8 mouse cellular contexts compared by ENCODE assay signal in genomic region chr16:38941275-38941674, GRCm38 (mm10). TPM values are rescaled to one million over a fixed set of nuclear protein-coding genes. Genes with fewer than 3 reads are reported as not detected.
DNase-seq lines count a peak whose midpoint lies in the region; ATAC-seq and TF ChIP-seq lines count a peak whose summit lies in the region.

No protein-coding gene starts in this region.

- H3K4me3 ChIP-seq in embryonic facial prominence, embryonic 14.5 days (ENCODE audit: low read depth, low read length) = no peak overlapping the region
- no peak overlapping the region for H3K4me3 ChIP-seq in midbrain, embryonic 15.5 days
- H3K4me3 ChIP-seq in heart, embryonic 10.5 days = no peak overlapping the region

- no peak overlapping the region for H3K27ac ChIP-seq in embryonic facial prominence, embryonic 14.5 days (replicated peaks; ENCODE audit: low read depth, low read length)
- H3K27ac ChIP-seq in midbrain, embryonic 15.5 days = no peak overlapping the region
- H3K27ac ChIP-seq in heart, embryonic 10.5 days = no peak overlapping the region

- H3K4me2 ChIP-seq in embryonic facial prominence, embryonic 14.5 days (ENCODE audit: low read depth, low read length) = no peak overlapping the region
- no peak overlapping the region for H3K4me2 ChIP-seq in midbrain, embryonic 15.5 days

- H3K27me3 ChIP-seq in embryonic facial prominence, embryonic 14.5 days (replicated peaks; ENCODE audit: control insufficient read depth, insufficient read depth, low read length) = no peaks in the 10 kb centered on the region
- H3K27me3 ChIP-seq in midbrain, embryonic 15.5 days (replicated peaks) = no peaks in the 10 kb centered on the region
- H3K27me3 ChIP-seq in heart, embryonic 10.5 days (ENCODE audit: insufficient read depth, poor library complexity, severe bottlenecking) = no peaks in the 10 kb centered on the region

- DNase-seq in brain, embryonic 14.5 days (ENCODE audit: low read depth) = peak; percentile 95
- DNase-seq in embryonic facial prominence, embryonic 14.5 days (ENCODE audit: low spot score) = peak; percentile 71
- peak; percentile 70 to 91 for DNase-seq in layer of hippocampus, adult 18-20 months (ENCODE audit: low spot score in 2 of 2)
- DNase-seq in adrenal gland, postnatal 25 days = no peak
- no peak for DNase-seq in urinary bladder, postnatal 10 days (ENCODE audit: low spot score)
- DNase-seq in heart, embryonic 10.5 days (ENCODE audit: low spot score) = no peak

- TF ChIP-seq CTCF in brain, embryonic 14.5 days (IDR thresholded peaks at IDR 0.05; ENCODE audit: borderline replicate concordance, extremely low read depth, insufficient read depth, insufficient read length) = no peak

- TF ChIP-seq POLR2A in brain, embryonic 14.5 days (IDR thresholded peaks at IDR 0.05; ENCODE audit: borderline replicate concordance, extremely low read depth, insufficient read depth, insufficient read length, poor library complexity, severe bottlenecking) = no peak

- no peaks in the 10 kb centered on the region for H3K4me1 ChIP-seq in embryonic facial prominence, embryonic 14.5 days (ENCODE audit: control insufficient read depth, insufficient read depth, low read length)
- peaks cover 7% of the 10 kb centered on the region; the same call in 1 of the 2 replicates for H3K4me1 ChIP-seq in midbrain, embryonic 15.5 days
- H3K4me1 ChIP-seq in heart, embryonic 10.5 days = peaks cover 21% of the 10 kb centered on the region

- H3K36me3 ChIP-seq in embryonic facial prominence, embryonic 14.5 days (ENCODE audit: control insufficient read depth, insufficient read depth, low read length) = no peaks in the 10 kb centered on the region
- H3K36me3 ChIP-seq in midbrain, embryonic 15.5 days (replicated peaks) = no peaks in the 10 kb centered on the region
- no peaks in the 10 kb centered on the region for H3K36me3 ChIP-seq in heart, embryonic 10.5 days

- ATAC-seq in embryonic facial prominence, embryonic 14.5 days (ENCODE audit: low read depth) = no peak; the same call in 1 of the 2 replicates
- peak; percentile 74 for ATAC-seq in midbrain, embryonic 15.5 days (replicated peaks)
- ATAC-seq in megakaryocyte, adult 5-6 weeks (ENCODE audit: poor library complexity, severe bottlenecking) = no peak

- H3K9me3 ChIP-seq in embryonic facial prominence, embryonic 14.5 days (ENCODE audit: control insufficient read depth, low read length) = no peaks in the 10 kb centered on the region
- no peaks in the 10 kb centered on the region for H3K9me3 ChIP-seq in midbrain, embryonic 15.5 days
- H3K9me3 ChIP-seq in heart, embryonic 10.5 days = no peaks in the 10 kb centered on the region

- WGBS in embryonic facial prominence, embryonic 14.5 days = 41% methylated on average over 6 of the region's 6 CpGs
- WGBS in midbrain, embryonic 15.5 days = 16% methylated on average over 6 of the region's 6 CpGs
- 65% methylated on average over 6 of the region's 6 CpGs for WGBS in heart, embryonic 10.5 days

- no peak overlapping the region for H3K9ac ChIP-seq in embryonic facial prominence, embryonic 14.5 days (ENCODE audit: low read depth, low read length)
- no peak overlapping the region for H3K9ac ChIP-seq in midbrain, embryonic 15.5 days

RNA-seq across cellular contexts. Expression of gene Igsf11, which starts 48.8 kb away (rescaled TPM):
- polyA plus RNA-seq in brain, embryonic 14.5 days (2012; rRNA removed) = 6.4 and 8.1 TPM in 2 replicates
- 0.83 and 0.89 TPM in 2 replicates for polyA plus RNA-seq in embryonic facial prominence, embryonic 14.5 days (2014; fragmentation: Nextera tagmentation; extraction: Ambion mirVana)
- total RNA-seq in layer of hippocampus, adult 18-20 months (2021) = 10 to 100 TPM; 46.6 to 47.2 TPM
- polyA plus RNA-seq in midbrain, embryonic 15.5 days (2015; fragmentation: Nextera tagmentation; extraction: Ambion mirVana) = 1.8 and 2.4 TPM in 2 replicates
- not detected in 2 replicates for total RNA-seq in megakaryocyte, adult 5-6 weeks (2015)
- total RNA-seq in megakaryocyte, adult 5-6 weeks (2017) = not detected in 2 replicates
- total RNA-seq in adrenal gland, postnatal 25 days (2021) = 18.8 and 21.8 TPM in 2 replicates
- 0.85 and 1.8 TPM in 2 replicates for polyA plus RNA-seq in heart, embryonic 10.5 days (2016; fragmentation: Nextera tagmentation; extraction: Ambion mirVana)

Comparison
In these comparisons a context has a peak if more than half of its experiments do, and no peak if none do; other contexts are left out.
1. DNase-seq: peak in brain, embryonic 14.5 days (single experiment), embryonic facial prominence, embryonic 14.5 days (single experiment) and layer of hippocampus, adult 18-20 months (2 of 2); none in adrenal gland, postnatal 25 days (single experiment), urinary bladder, postnatal 10 days (single experiment) and heart, embryonic 10.5 days (single experiment).